Mouse (Mus musculus): ENCODE data around the gene Anxa2.

GRCm38 (mm10) chr9:69466098-69466497, 12.7 kb downstream of the Anxa2 start:
- TF ChIP-seq CTCF (IDR thresholded peaks at IDR 0.05; ENCODE audit: low read depth) (no peak), EP300 (IDR thresholded peaks at IDR 0.05; ENCODE audit: low read depth) (no peak)

Measured in liver, postnatal 0 days (tissue).